ENCODE assay signal across 24 mouse cellular contexts in genomic region chr12:110474497-110474896, GRCm38 (mm10). TPM values are rescaled to one million over a fixed set of nuclear protein-coding genes. Genes with fewer than 3 reads are reported as not detected.
DNase-seq lines count a peak whose midpoint lies in the region; ATAC-seq and TF ChIP-seq lines count a peak whose summit lies in the region.
"Had no signal": no experiment of that assay in that cellular context is flagged by ENCODE, and none has a peak within 500 bp of the region (broad histone marks: within the 10 kb centered on the region; RNA-seq: fewer than 3 reads in every experiment).

No protein-coding gene starts in this region.

- H3K9ac ChIP-seq in heart, embryonic 12.5 days: 0 out of 2 replicates have a peak overlapping the region, but pooled peaks have one; percentile 0
- no peak overlapping the region for H3K9ac ChIP-seq in midbrain, embryonic 14.5 days (replicated peaks; ENCODE audit: low read length)
- H3K9ac ChIP-seq: embryonic facial prominence, embryonic 15.5 days; heart, embryonic 13.5 days; hindbrain, embryonic 12.5 days; limb, embryonic 13.5 days; liver, embryonic 12.5 days; stomach, embryonic 15.5 days had no signal

- H3K9me3 ChIP-seq in heart, embryonic 12.5 days (replicated peaks): no peaks in the 10 kb centered on the region
- H3K9me3 ChIP-seq in midbrain, embryonic 14.5 days (ENCODE audit: control insufficient read depth, low read length): no peaks in the 10 kb centered on the region
- H3K9me3 ChIP-seq: embryonic facial prominence, embryonic 15.5 days; hindbrain, embryonic 12.5 days; limb, embryonic 13.5 days; liver, embryonic 12.5 days; stomach, embryonic 15.5 days had no signal

- H3K4me1 ChIP-seq in heart, embryonic 12.5 days (replicated peaks): peaks cover 23% of the 10 kb centered on the region
- H3K4me1 ChIP-seq in lung, adult 2 months (ENCODE audit: control insufficient read depth, insufficient read depth, low read length): no peaks in the 10 kb centered on the region
- H3K4me1 ChIP-seq in midbrain, embryonic 14.5 days (ENCODE audit: control insufficient read depth, insufficient read depth, low read length): no peaks in the 10 kb centered on the region
- H3K4me1 ChIP-seq: embryonic facial prominence, embryonic 15.5 days; hindbrain, embryonic 12.5 days; limb, embryonic 13.5 days; liver, embryonic 12.5 days; stomach, embryonic 15.5 days had no signal

- H3K4me3 ChIP-seq in heart, embryonic 12.5 days: no peak overlapping the region
- no peak overlapping the region for H3K4me3 ChIP-seq in lung, adult 2 months (replicated peaks; ENCODE audit: extremely low read depth, low read depth, low read length)
- no peak overlapping the region for H3K4me3 ChIP-seq in midbrain, embryonic 14.5 days (replicated peaks; ENCODE audit: low read depth, low read length)
- H3K4me3 ChIP-seq: embryonic facial prominence, embryonic 15.5 days; heart, embryonic 13.5 days; hindbrain, embryonic 12.5 days; limb, embryonic 13.5 days; liver, embryonic 12.5 days; stomach, embryonic 15.5 days had no signal

- no peak for DNase-seq in heart, adult 11 months
- DNase-seq in lung, adult 18-20 months: peak; percentile 41 to 63
- DNase-seq in lung, adult 2 months: no peak
- DNase-seq in adipocyte (ENCODE audit: low spot score): peak; percentile 44
- DNase-seq in spleen, postnatal 4 days (ENCODE audit: low spot score in 2 of 2): no peak
- DNase-seq in midbrain, embryonic 14.5 days: no peak
- DNase-seq: adrenal gland, postnatal 10 days; cerebellum, adult 8-10 months; gastrocnemius, postnatal 10 days; heart, postnatal 14 days; kidney, adult 11 months; layer of hippocampus, adult 9-11 months; thymus, adult 18-20 months; thymus, postnatal 4 days had no signal

- no peak for TF ChIP-seq POLR2A in lung, adult 2 months (IDR thresholded peaks at IDR 0.05; ENCODE audit: borderline replicate concordance, extremely low read depth, low read depth, low read length)

- peaks cover 12% of the 10 kb centered on the region; the same call in 1 of the 2 replicates for H3K36me3 ChIP-seq in heart, embryonic 12.5 days
- H3K36me3 ChIP-seq in midbrain, embryonic 14.5 days (ENCODE audit: control insufficient read depth, insufficient read depth, low read length): peaks cover 7% of the 10 kb centered on the region; the same call in 1 of the 2 replicates

- no peaks in the 10 kb centered on the region for H3K27me3 ChIP-seq in heart, embryonic 12.5 days (replicated peaks)
- no peaks in the 10 kb centered on the region for H3K27me3 ChIP-seq in midbrain, embryonic 14.5 days (ENCODE audit: control insufficient read depth, insufficient read depth, low read length)
- H3K27me3 ChIP-seq: embryonic facial prominence, embryonic 15.5 days; heart, embryonic 13.5 days; hindbrain, embryonic 12.5 days; limb, embryonic 13.5 days; liver, embryonic 12.5 days; stomach, embryonic 15.5 days had no signal

- no peak overlapping the region for H3K4me2 ChIP-seq in heart, embryonic 12.5 days
- no peak overlapping the region for H3K4me2 ChIP-seq in midbrain, embryonic 14.5 days (ENCODE audit: low read length)
- H3K4me2 ChIP-seq: embryonic facial prominence, embryonic 15.5 days; heart, embryonic 13.5 days; hindbrain, embryonic 12.5 days; limb, embryonic 13.5 days; liver, embryonic 12.5 days; stomach, embryonic 15.5 days had no signal

- no peak for ATAC-seq in heart, embryonic 12.5 days (ENCODE audit: insufficient number of reproducible peaks, low FRiP score)
- no peak for ATAC-seq in midbrain, embryonic 14.5 days (ENCODE audit: low FRiP score, low TSS enrichment)
- ATAC-seq: activated CD4-positive, CD25-positive, alpha-beta regulatory T cell, adult 4 months; CD4-positive, CD25-positive, alpha-beta regulatory T cell, adult 4 months; forebrain, embryonic 16.5 days; liver, embryonic 12.5 days had no signal

- TF ChIP-seq CTCF in lung, adult 2 months (IDR thresholded peaks at IDR 0.05; ENCODE audit: insufficient read depth, low read length): no peak

- 63% methylated on average over 8 of the region's 8 CpGs for WGBS in heart, embryonic 12.5 days
- 40% methylated on average over 8 of the region's 8 CpGs for WGBS in lung, adult 2 months
- 82% methylated on average over 8 of the region's 8 CpGs for WGBS in midbrain, embryonic 14.5 days

- no peak overlapping the region for H3K27ac ChIP-seq in heart, embryonic 12.5 days (ENCODE audit: poor library complexity, severe bottlenecking)
- H3K27ac ChIP-seq in midbrain, embryonic 14.5 days (replicated peaks; ENCODE audit: low read depth, low read length): no peak overlapping the region
- H3K27ac ChIP-seq: embryonic facial prominence, embryonic 15.5 days; heart, embryonic 13.5 days; hindbrain, embryonic 12.5 days; limb, embryonic 13.5 days; liver, embryonic 12.5 days; stomach, embryonic 15.5 days had no signal

RNA-seq across cellular contexts. Expression of gene Ppp2r5c, which starts 27.6 kb away (rescaled TPM):
- 142 and 147 TPM in 2 replicates for polyA plus RNA-seq in heart, embryonic 12.5 days (2016; fragmentation: Nextera tagmentation; extraction: Ambion mirVana)
- 30.4 and 45.1 TPM in 2 replicates for polyA plus RNA-seq in lung, adult 2 months (2012; rRNA removed)
- 125 and 158 TPM in 2 replicates for polyA plus RNA-seq in midbrain, embryonic 14.5 days (2014; fragmentation: Nextera tagmentation; extraction: Ambion mirVana)

Comparison
In these comparisons a context has a peak if more than half of its experiments do, and no peak if none do; other contexts are left out.
1. DNase-seq: peak in lung, adult 18-20 months (2 of 2) and adipocyte (single experiment); none in heart, adult 11 months (single experiment), lung, adult 2 months (single experiment), spleen, postnatal 4 days (0 of 2) and midbrain, embryonic 14.5 days (single experiment).